Mouse (Mus musculus) layer of hippocampus, postnatal 25 days (tissue): ENCODE measurements around the gene Galr3. TPM values are rescaled to one million over a fixed set of nuclear protein-coding genes. Genes with fewer than 3 reads are reported as not detected.

ENCODE experiments used
- DNase-seq, 2 experiments: peaks; one replicate each; pipeline ENCODE4 v3.0.0; 2022; ENCODE audit warnings: mixed read lengths in 2 of 2, low spot score in 1 of 2; ENCODE audit errors: extremely low spot score in 1 of 2
- microRNA-seq, 2 experiments: library from miRNA; unstranded; fragments of <30 nt; microRNA quantifications; one replicate each; pipeline ENCODE4 v1.2.0; 2021
- total RNA-seq, 2 experiments: library from RNA; stranded (reverse); gene quantifications; 2 replicates each; pipeline ENCODE4 v1.2.3; 2021

Gene Galr3
- total RNA-seq, 2 experiments from 2014 or later: not detected

- DNase-seq: no peak
These were observed 50.6 kb downstream of the Galr3 start for GRCm38 (mm10) chr15:79092284-79092683.

Small RNA genes within 50 kb of the gene (microRNA-seq; reads per million reads assigned to microRNA genes)
- 0.40 to 0.74 reads per million in 2 experiments for gene Mir6956

Other genes with a start within 250 kb of the Galr3 start
- gene Card10, start 238.8 kb upstream of the Galr3 start, total RNA-seq: 1 to 10 TPM; 5.0 to 5.5 TPM
- gene Cdc42ep1, start 199.3 kb upstream of the Galr3 start, total RNA-seq: 10 to 100 TPM; 14.2 to 14.9 TPM
- not detected for gene Lgals2, start 186.4 kb upstream of the Galr3 start, total RNA-seq
- gene Gga1, start 164.7 kb upstream of the Galr3 start, total RNA-seq: 10 to 100 TPM; 57.1 to 59.0 TPM
- not detected for gene Gm49510, start 142.2 kb upstream of the Galr3 start, total RNA-seq
- 10 to 100 TPM; 24.3 to 25.3 TPM for gene Sh3bp1, start 142.1 kb upstream of the Galr3 start, total RNA-seq
- gene Pdxp, start 128.0 kb upstream of the Galr3 start, total RNA-seq: 100 to 1,000 TPM; 161 to 187 TPM
- gene Lgals1, start 115.2 kb upstream of the Galr3 start, total RNA-seq: 10 to 100 TPM; 15.0 to 18.0 TPM
- 10 to 100 TPM; 37.4 to 37.6 TPM for gene Nol12, start 107.0 kb upstream of the Galr3 start, total RNA-seq
- 10 to 100 TPM; 14.0 to 16.0 TPM for gene Triobp, start 94.2 kb upstream of the Galr3 start, total RNA-seq
- gene H1f0, start 13.4 kb upstream of the Galr3 start, total RNA-seq: 100 to 1,000 TPM; 101 to 108 TPM
- 10 to 100 TPM; 17.2 to 17.3 TPM for gene Ankrd54, start 21.0 kb downstream of the Galr3 start, total RNA-seq
- gene Eif3l, start 33.3 kb downstream of the Galr3 start, total RNA-seq: 10 to 100 TPM; 71.9 to 74.9 TPM
- gene Micall1, start 67.0 kb downstream of the Galr3 start, total RNA-seq: 10 to 100 TPM; 34.3 to 41.6 TPM
- 100 to 1,000 TPM; 104 to 112 TPM for gene Polr2f, start 99.1 kb downstream of the Galr3 start, total RNA-seq
- 1 to 10 TPM; 9.1 to 9.6 TPM for gene 1700088E04Rik, start 99.4 kb downstream of the Galr3 start, total RNA-seq
- 10 to 100 TPM; 38.5 to 41.2 TPM for gene Sox10, start 123.4 kb downstream of the Galr3 start, total RNA-seq
- 10 to 100 TPM; 42.0 to 50.6 TPM for gene Pick1, start 187.3 kb downstream of the Galr3 start, total RNA-seq
- under 1 TPM; 0.94 to 0.98 TPM for gene Gm49486, start 187.5 kb downstream of the Galr3 start, total RNA-seq
- gene Slc16a8, start 212.9 kb downstream of the Galr3 start, total RNA-seq: not detected
- gene Baiap2l2, start 243.7 kb downstream of the Galr3 start, total RNA-seq: 1 to 10 TPM; 3.3 to 4.2 TPM